Comparison of ENCODE assay signal across 12 mouse cellular contexts in genomic region chr9:95550856-95551774, GRCm38 (mm10). TPM values are rescaled to one million over a fixed set of nuclear protein-coding genes. Genes with fewer than 3 reads are reported as not detected.
A peak's percentile ranks its signal among the peaks of the same experiment; 100 is the strongest.
DNase-seq lines count a peak whose midpoint lies in the region; ATAC-seq and TF ChIP-seq lines count a peak whose summit lies in the region.
"Had no signal": no experiment of that assay in that cellular context is flagged by ENCODE, and none has a peak within 500 bp of the region (broad histone marks: within the 10 kb centered on the region; RNA-seq: fewer than 3 reads in every experiment).

No protein-coding gene starts in this region.

- TF ChIP-seq EP300 in MEL (IDR thresholded peaks at IDR 0.05; ENCODE audit: low read depth in 1 of 2, low read length in 2 of 2) = peak; percentile 91 to 92

- no peak overlapping the region for H3K9ac ChIP-seq in hindbrain, embryonic 13.5 days
- H3K9ac ChIP-seq in MEL (ENCODE audit: control insufficient read depth, low read depth, low read length, poor library complexity, severe bottlenecking) = peak overlapping the region; percentile 63
- H3K9ac ChIP-seq in liver, embryonic 12.5 days = 0 out of 2 replicates have a peak overlapping the region, but pooled peaks have one; percentile 29
- H3K9ac ChIP-seq: embryonic facial prominence, embryonic 12.5 days; intestine, embryonic 15.5 days; limb, embryonic 15.5 days had no signal

- no peak for DNase-seq in hindbrain, embryonic 10.5 days (ENCODE audit: low spot score)
- peak; percentile 83 for DNase-seq in MEL (ENCODE audit: low read depth, low spot score)
- peak; percentile 57 to 58 for DNase-seq in heart, adult 9 months (ENCODE audit: low spot score in 2 of 2)
- DNase-seq in left cerebral cortex, postnatal 36 days (ENCODE audit: low spot score in 2 of 2) = no peak
- no peak for DNase-seq in layer of hippocampus, adult 8-10 months (ENCODE audit: low spot score in 2 of 2)
- DNase-seq in lung, postnatal 14 days = no peak
- DNase-seq: gastrocnemius, adult 2 months had no signal

- TF ChIP-seq POLR2A in MEL (IDR thresholded peaks at IDR 0.05; ENCODE audit: control insufficient read depth in 1 of 2, insufficient read depth in 1 of 2, low read depth in 1 of 2, low read length in 2 of 2, poor library complexity in 1 of 2) = peak; percentile 47 to 52; a peak in 2 of 4 replicates

- no peaks in the 10 kb centered on the region for H3K36me3 ChIP-seq in hindbrain, embryonic 13.5 days
- H3K36me3 ChIP-seq in hindbrain, embryonic 10.5 days = no peaks in the 10 kb centered on the region
- H3K36me3 ChIP-seq in MEL (ENCODE audit: control insufficient read depth in 1 of 2, insufficient read depth in 2 of 2, low read length in 2 of 2) = peaks cover 0 to 55% of the 10 kb centered on the region in 2 experiments; a peak in 2 of 4 replicates
- no peaks in the 10 kb centered on the region for H3K36me3 ChIP-seq in liver, embryonic 12.5 days
- H3K36me3 ChIP-seq: embryonic facial prominence, embryonic 12.5 days; intestine, embryonic 15.5 days; limb, embryonic 15.5 days had no signal

- no peak for TF ChIP-seq RAD21 in MEL (IDR thresholded peaks at IDR 0.05; ENCODE audit: low read depth, low read length)

- H3K4me2 ChIP-seq in hindbrain, embryonic 13.5 days = no peak overlapping the region
- H3K4me2 ChIP-seq in liver, embryonic 12.5 days = peak overlapping the region; percentile 47
- H3K4me2 ChIP-seq: embryonic facial prominence, embryonic 12.5 days; intestine, embryonic 15.5 days; limb, embryonic 15.5 days had no signal

- no peaks in the 10 kb centered on the region for H3K9me3 ChIP-seq in hindbrain, embryonic 13.5 days
- no peaks in the 10 kb centered on the region for H3K9me3 ChIP-seq in hindbrain, embryonic 10.5 days
- no peaks in the 10 kb centered on the region for H3K9me3 ChIP-seq in MEL (replicated peaks; ENCODE audit: insufficient read depth, low read length)
- no peaks in the 10 kb centered on the region for H3K9me3 ChIP-seq in liver, embryonic 12.5 days (replicated peaks)
- H3K9me3 ChIP-seq: embryonic facial prominence, embryonic 12.5 days; intestine, embryonic 15.5 days; limb, embryonic 15.5 days had no signal

- no peak overlapping the region for H3K4me3 ChIP-seq in hindbrain, embryonic 13.5 days
- no peak overlapping the region for H3K4me3 ChIP-seq in hindbrain, embryonic 10.5 days
- peak overlapping the region; percentile 9 to 43; a peak in 3 of 4 replicates for H3K4me3 ChIP-seq in MEL (ENCODE audit: control insufficient read depth in 1 of 2, insufficient read depth in 1 of 2, low read depth in 2 of 2, low read length in 2 of 2)
- no peak overlapping the region for H3K4me3 ChIP-seq in liver, embryonic 12.5 days
- H3K4me3 ChIP-seq: embryonic facial prominence, embryonic 12.5 days; gastrocnemius, adult 2 months; intestine, embryonic 15.5 days; limb, embryonic 15.5 days had no signal

- TF ChIP-seq CTCF in MEL (IDR thresholded peaks at IDR 0.05 in 2 of 3, conservative IDR thresholded peaks at IDR 0.05 in 1 of 3; ENCODE audit: control insufficient read depth in 1 of 3, insufficient read depth in 1 of 3, low read depth in 2 of 3, low read length in 3 of 3, poor library complexity in 1 of 3, severe bottlenecking in 1 of 3) = peak in 2 of 3 experiments; percentile 19 to 33; a peak in 4 of 6 replicates

- no peaks in the 10 kb centered on the region for H3K4me1 ChIP-seq in hindbrain, embryonic 13.5 days (replicated peaks)
- H3K4me1 ChIP-seq in hindbrain, embryonic 10.5 days (replicated peaks) = peaks cover 9% of the 10 kb centered on the region; the same call in 1 of the 2 replicates
- peaks cover 37 to 63% of the 10 kb centered on the region in 2 experiments for H3K4me1 ChIP-seq in MEL (ENCODE audit: control insufficient read depth in 1 of 2, insufficient read depth in 2 of 2, low read length in 2 of 2)
- H3K4me1 ChIP-seq in liver, embryonic 12.5 days = peaks cover 83% of the 10 kb centered on the region
- H3K4me1 ChIP-seq: embryonic facial prominence, embryonic 12.5 days; intestine, embryonic 15.5 days; limb, embryonic 15.5 days had no signal

- ATAC-seq in hindbrain, embryonic 13.5 days (ENCODE audit: low FRiP score) = peak; percentile 41
- ATAC-seq in liver, embryonic 12.5 days = peak; percentile 86
- ATAC-seq: intestine, embryonic 15.5 days had no signal

- no peak overlapping the region for H3K27ac ChIP-seq in hindbrain, embryonic 13.5 days
- H3K27ac ChIP-seq in hindbrain, embryonic 10.5 days = no peak overlapping the region
- peak overlapping the region; percentile 96 for H3K27ac ChIP-seq in MEL (ENCODE audit: control insufficient read depth, low read depth, low read length)
- H3K27ac ChIP-seq in liver, embryonic 12.5 days = peak overlapping the region; percentile 69
- H3K27ac ChIP-seq: embryonic facial prominence, embryonic 12.5 days; gastrocnemius, adult 2 months; intestine, embryonic 15.5 days; limb, embryonic 15.5 days had no signal

- 76% methylated on average over 9 of the region's 9 CpGs for WGBS in hindbrain, embryonic 13.5 days
- WGBS in hindbrain, embryonic 10.5 days = 69% methylated on average over 9 of the region's 9 CpGs
- WGBS in liver, embryonic 12.5 days (ENCODE audit: insufficient replicate concordance) = 22% methylated on average over 9 of the region's 9 CpGs

- H3K79me2 ChIP-seq in MEL (ENCODE audit: control insufficient read depth, insufficient read depth, low read length, poor library complexity) = no peaks in the 10 kb centered on the region; the same call in 1 of the 2 replicates

- intact Hi-C loops in left cerebral cortex, postnatal 36 days (cut with DNase I) = no loop called here

- H3K27me3 ChIP-seq in hindbrain, embryonic 13.5 days = peaks cover 4% of the 10 kb centered on the region
- H3K27me3 ChIP-seq in hindbrain, embryonic 10.5 days (ENCODE audit: insufficient read depth, poor library complexity, severe bottlenecking) = peaks cover 15% of the 10 kb centered on the region
- H3K27me3 ChIP-seq in MEL (ENCODE audit: control insufficient read depth in 1 of 2, insufficient read depth in 2 of 2, low read length in 2 of 2) = no peaks in the 10 kb centered on the region
- H3K27me3 ChIP-seq in liver, embryonic 12.5 days (replicated peaks) = 0 out of 2 replicates have a peak, but pooled peaks cover 3% of the 10 kb centered on the region

TF ChIP-seq in MEL, 35 proteins besides CTCF, POLR2A, EP300 and RAD21 (continues in another document):
- no peak for TF ChIP-seq ELF1 (IDR thresholded peaks at IDR 0.05; ENCODE audit: low read depth, low read length)
- TF ChIP-seq MAZ (IDR thresholded peaks at IDR 0.05; ENCODE audit: low read depth, low read length) = peak; percentile 96
- TF ChIP-seq GATA1 (IDR thresholded peaks at IDR 0.05; ENCODE audit: low read depth, low read length) = peak; percentile 94
- peak; percentile 79 for TF ChIP-seq TAL1 (IDR thresholded peaks at IDR 0.05; ENCODE audit: low read length)
- no peak for TF ChIP-seq POLR2AphosphoS2 (IDR thresholded peaks at IDR 0.05; ENCODE audit: low read length)
- TF ChIP-seq NELFE (IDR thresholded peaks at IDR 0.05; ENCODE audit: low read depth, low read length) = no peak; the same call in 1 of the 2 replicates
- TF ChIP-seq USF2 (IDR thresholded peaks at IDR 0.05; ENCODE audit: borderline replicate concordance in 1 of 2, insufficient read depth in 1 of 2, low read depth in 1 of 2, low read length in 2 of 2) = no peak
- TF ChIP-seq TBP (IDR thresholded peaks at IDR 0.05; ENCODE audit: low read depth, low read length) = peak; percentile 51; the same call in 1 of the 2 replicates
- TF ChIP-seq SIN3A (IDR thresholded peaks at IDR 0.05; ENCODE audit: low read length) = peak; percentile 73
- TF ChIP-seq MYB (IDR thresholded peaks at IDR 0.05; ENCODE audit: low read depth, low read length) = no peak
- TF ChIP-seq BHLHE40 (IDR thresholded peaks at IDR 0.05; ENCODE audit: borderline replicate concordance, low read depth, low read length) = no peak
- no peak for TF ChIP-seq GABPA (IDR thresholded peaks at IDR 0.05; ENCODE audit: low read depth, low read length)
- TF ChIP-seq HCFC1 (IDR thresholded peaks at IDR 0.05; ENCODE audit: low read depth, low read length) = no peak; the same call in 1 of the 2 replicates
- no peak; the same call in 1 of the 2 replicates for TF ChIP-seq CHD2 (IDR thresholded peaks at IDR 0.05; ENCODE audit: low read length)
- TF ChIP-seq E2F4 (IDR thresholded peaks at IDR 0.05; ENCODE audit: borderline replicate concordance, low read depth, low read length) = no peak
- peak; percentile 69 for TF ChIP-seq NRF1 (IDR thresholded peaks at IDR 0.05; ENCODE audit: insufficient read depth, low read depth, low read length, poor library complexity, severe bottlenecking)
- 0 out of 2 replicates have a peak, but pooled peaks have one; percentile 61 for TF ChIP-seq ZMIZ1 (IDR thresholded peaks at IDR 0.05; ENCODE audit: low read depth, low read length)
- no peak for TF ChIP-seq ZKSCAN1 (IDR thresholded peaks at IDR 0.05; ENCODE audit: low read depth, low read length)
- TF ChIP-seq SMC3 (IDR thresholded peaks at IDR 0.05; ENCODE audit: low read depth, low read length) = no peak
- TF ChIP-seq ETS1 (IDR thresholded peaks at IDR 0.05; ENCODE audit: low read depth, low read length) = peak; percentile 86
- TF ChIP-seq POLR2AphosphoS5 (IDR thresholded peaks at IDR 0.05; ENCODE audit: borderline replicate concordance, low read depth, low read length) = no peak

RNA-seq across cellular contexts. Expression of gene Paqr9, which starts 8.3 kb away (rescaled TPM):
- polyA plus RNA-seq in hindbrain, embryonic 13.5 days (2015; fragmentation: Nextera tagmentation; extraction: Ambion mirVana) = 2.7 and 3.1 TPM in 2 replicates
- polyA plus RNA-seq in hindbrain, embryonic 10.5 days (2016; fragmentation: Nextera tagmentation; extraction: Ambion mirVana) = 0.14 and 0.18 TPM in 2 replicates
- total RNA-seq in MEL (2012; rRNA removed) = 13.4 and 18.0 TPM in 2 replicates
- polyA plus RNA-seq in MEL (2012; ENCODE audit: insufficient read depth in 1 of 2, insufficient read length in 2 of 2, low read depth in 1 of 2, low replicate concordance in 2 of 2, missing spikeins in 1 of 2) = 10 to 100 TPM; 24.8 to 46.0 TPM
- polyA plus RNA-seq in liver, embryonic 12.5 days (2016; fragmentation: Nextera tagmentation; extraction: Ambion mirVana) = 14.2 and 14.3 TPM in 2 replicates
- 10 to 100 TPM; 35.4 to 37.0 TPM for total RNA-seq in left cerebral cortex, postnatal 36 days (2021)
- 10 to 100 TPM; 34.3 to 44.9 (median 38.3) TPM for total RNA-seq in layer of hippocampus, adult 8-10 months (2022)

RNA-seq across cellular contexts. Expression of gene U2surp, which starts 39.3 kb away (rescaled TPM):
- 156 and 158 TPM in 2 replicates for polyA plus RNA-seq in hindbrain, embryonic 13.5 days (2015; fragmentation: Nextera tagmentation; extraction: Ambion mirVana)
- polyA plus RNA-seq in hindbrain, embryonic 10.5 days (2016; fragmentation: Nextera tagmentation; extraction: Ambion mirVana) = 101 and 129 TPM in 2 replicates
- 69.0 and 70.8 TPM in 2 replicates for total RNA-seq in MEL (2012; rRNA removed)
- polyA plus RNA-seq in MEL (2012; ENCODE audit: insufficient read depth in 1 of 2, insufficient read length in 2 of 2, low read depth in 1 of 2, low replicate concordance in 2 of 2, missing spikeins in 1 of 2) = 100 to 1,000 TPM in 1 of 2 experiments, 10 to 100 TPM in 1; 72.1 to 244 TPM
- polyA plus RNA-seq in liver, embryonic 12.5 days (2016; fragmentation: Nextera tagmentation; extraction: Ambion mirVana) = 95.2 and 98.9 TPM in 2 replicates
- 10 to 100 TPM; 57.8 to 71.5 TPM for total RNA-seq in left cerebral cortex, postnatal 36 days (2021)
- 10 to 100 TPM; 67.0 to 77.9 (median 74.8) TPM for total RNA-seq in layer of hippocampus, adult 8-10 months (2022)

Comparison
In these comparisons a context has a peak if more than half of its experiments do, and no peak if none do; other contexts are left out.
1. H3K27ac ChIP-seq: peak in MEL (single experiment) and liver, embryonic 12.5 days (single experiment); none in hindbrain, embryonic 13.5 days (single experiment) and hindbrain, embryonic 10.5 days (single experiment).
2. H3K4me3 ChIP-seq: peak in MEL (2 of 2); none in hindbrain, embryonic 13.5 days (single experiment), hindbrain, embryonic 10.5 days (single experiment) and liver, embryonic 12.5 days (single experiment).
3. DNase-seq: peak in MEL (single experiment) and heart, adult 9 months (2 of 2); none in hindbrain, embryonic 10.5 days (single experiment), left cerebral cortex, postnatal 36 days (0 of 2), layer of hippocampus, adult 8-10 months (0 of 2) and lung, postnatal 14 days (single experiment).